Mouse (Mus musculus) cerebellum, adult 8-10 months (tissue): ENCODE measurements around the gene Sostdc1.

Source experiments
- DNase-seq: peaks from one replicate; pipeline ENCODE4 v3.0.0; 2022

The Sostdc1 gene

GRCm38 (mm10) chr12:36313916-36314315 is at the start of gene Sostdc1:
Gene Sostdc1, plus strand, starts transcription at chr12:36314139.
- DNase-seq: no peak

DNA sequence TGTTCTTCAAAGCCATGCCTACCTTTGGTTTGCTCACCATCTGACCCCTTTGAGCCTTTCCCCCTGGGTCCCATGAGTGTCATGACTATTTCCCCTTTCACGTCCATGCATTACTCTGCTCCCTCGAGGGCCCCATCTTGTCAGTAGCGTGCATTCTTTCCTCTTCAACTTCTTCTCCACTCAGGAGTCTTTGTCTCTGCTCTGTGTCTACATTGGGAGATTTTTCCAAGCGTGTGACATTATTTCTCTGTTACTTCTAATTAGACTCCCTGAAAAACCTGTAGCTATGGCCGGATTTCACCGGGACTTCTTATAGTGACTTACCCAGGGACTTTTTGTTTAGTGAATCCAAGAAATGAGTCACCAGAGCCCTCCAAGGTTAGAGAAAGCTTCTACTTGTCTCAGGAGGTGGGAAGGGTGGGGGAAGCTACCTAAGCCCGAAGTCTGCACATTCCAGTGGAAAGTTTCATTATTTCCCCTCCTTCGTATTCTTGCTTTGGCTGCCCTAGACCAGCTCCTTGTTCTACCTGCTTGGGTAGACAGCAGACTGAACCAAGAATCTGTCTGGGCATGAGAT is 46.2 kb upstream of the Sostdc1 start:
- DNase-seq: no peak

DNA sequence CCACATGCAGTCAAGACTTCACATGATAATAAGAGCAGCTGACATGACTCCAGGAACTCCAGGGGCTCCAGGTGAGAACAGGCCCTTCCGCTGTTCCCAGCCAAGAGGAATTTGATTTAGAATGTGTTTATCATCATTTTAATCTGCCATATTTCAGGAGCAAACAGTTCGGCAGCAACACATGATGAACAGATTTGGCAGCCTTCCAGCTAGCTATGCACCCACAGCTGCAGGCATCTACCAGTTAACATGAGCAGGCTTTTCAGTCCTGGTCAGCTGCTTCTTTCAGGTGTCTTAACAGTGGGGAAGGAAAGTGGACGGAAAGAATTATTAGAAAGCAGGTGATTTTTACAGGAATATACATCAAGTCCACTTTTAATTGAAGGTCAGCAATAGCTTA is 39.1 kb upstream of the Sostdc1 start:
- DNase-seq: no peak

- no peak for DNase-seq
Observed at GRCm38 (mm10) chr12:36289634-36290033, 24.3 kb upstream of the Sostdc1 start.

DNA sequence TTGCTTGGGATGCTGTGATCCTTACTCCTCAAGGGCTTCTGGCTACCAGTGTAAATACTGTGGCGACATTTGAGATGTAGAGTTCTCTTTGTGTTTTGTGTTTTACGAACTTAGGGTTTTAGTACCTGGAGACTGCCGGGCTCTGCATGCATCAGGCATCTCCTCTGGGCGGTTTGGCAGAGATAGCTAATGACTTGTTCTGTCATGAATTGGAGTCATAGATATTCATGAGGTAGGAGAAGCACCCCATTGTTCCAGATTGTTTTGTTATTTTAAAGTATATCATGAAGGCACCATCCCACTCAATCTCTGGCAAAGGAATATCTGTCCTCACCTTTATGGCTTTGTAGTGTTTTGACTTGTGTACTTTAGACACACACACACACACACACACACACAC is 23.5 kb upstream of the Sostdc1 start:
- DNase-seq: no peak

DNA sequence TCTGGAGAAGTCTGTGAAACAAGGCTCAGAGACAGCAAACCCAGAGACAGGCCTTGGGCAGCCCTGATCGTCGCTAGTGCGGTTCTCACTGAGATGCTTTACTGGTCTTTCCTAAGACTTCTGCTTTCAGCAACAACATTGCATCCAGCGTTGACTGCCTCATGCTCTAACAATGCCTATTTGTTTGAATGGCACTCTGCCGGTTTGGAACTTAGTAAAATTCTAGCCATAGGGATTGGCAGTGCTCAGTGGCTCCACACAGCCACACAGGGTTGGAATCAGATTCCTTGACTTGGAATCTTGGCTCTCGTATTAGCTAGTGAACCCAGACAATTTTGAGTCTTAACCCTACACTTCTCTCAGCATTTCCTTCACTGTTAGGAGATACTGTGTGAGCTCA is 22.6 kb upstream of the Sostdc1 start:
- no peak for DNase-seq

DNA sequence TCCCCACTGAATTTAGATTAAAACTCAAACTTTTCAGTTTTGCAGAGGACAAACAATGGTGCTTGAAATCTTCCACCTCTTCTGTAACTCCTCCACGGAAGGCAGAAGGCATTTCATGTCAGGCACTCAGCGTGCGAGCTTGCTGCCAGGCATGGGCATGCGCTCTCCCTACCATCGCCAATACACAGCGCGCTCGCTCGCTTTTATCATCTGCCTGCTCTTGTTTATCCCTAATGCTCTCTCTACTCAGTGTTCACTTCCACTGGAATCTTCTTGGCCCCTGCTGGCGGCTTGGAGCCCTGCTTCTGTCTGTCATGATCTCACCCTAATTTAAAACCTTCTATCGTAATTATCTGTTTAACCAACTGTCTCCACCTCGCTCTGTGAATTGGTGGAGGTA is 11.6 kb upstream of the Sostdc1 start:
- DNase-seq: no peak

GRCm38 (mm10) chr12:36302905-36303642 is 10.9 kb upstream of the Sostdc1 start:
- DNase-seq: no peak

- no peak for DNase-seq
Observed at GRCm38 (mm10) chr12:36308737-36309420, 5.1 kb upstream of the Sostdc1 start.

DNA sequence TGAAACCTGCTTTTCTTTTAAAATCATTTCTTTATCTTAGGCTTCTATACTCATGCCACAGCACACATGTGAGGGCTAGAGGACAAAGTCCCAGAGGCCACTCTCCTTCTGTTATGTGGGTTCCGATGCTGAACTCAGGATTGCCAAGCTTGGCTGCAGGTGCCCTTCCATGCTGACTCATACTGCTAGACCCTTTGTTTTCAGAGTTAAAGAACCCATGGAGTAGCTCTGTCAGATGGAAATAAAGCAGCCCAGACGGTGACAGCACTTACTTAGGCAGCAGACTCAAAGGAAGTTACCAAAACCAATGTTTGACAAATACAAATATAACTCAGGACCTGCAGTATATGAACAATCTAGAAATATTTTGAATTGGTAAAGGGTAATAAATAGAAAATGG is 924 bp upstream of the Sostdc1 start:
- DNase-seq: no peak

DNA sequence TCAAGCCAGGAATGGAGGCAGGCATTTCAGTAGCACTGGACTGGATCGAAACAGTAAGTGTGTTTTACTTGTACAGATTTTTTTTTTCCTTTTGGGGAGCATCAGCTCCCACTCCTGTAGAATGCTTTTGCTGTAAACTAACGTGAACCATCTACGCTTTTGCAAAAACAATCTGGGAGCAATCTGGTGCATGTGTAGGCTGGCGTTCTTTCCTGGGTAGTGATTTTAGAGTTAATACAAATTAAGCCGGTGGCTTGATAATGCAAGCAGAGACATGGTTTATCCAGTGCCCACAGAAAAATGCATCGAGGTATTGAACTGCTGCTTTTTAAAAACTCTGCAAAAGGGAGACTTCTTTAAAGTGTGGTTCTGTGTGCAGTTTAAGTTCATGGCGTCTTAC is 507 bp downstream of the Sostdc1 start:
- no peak for DNase-seq

DNA sequence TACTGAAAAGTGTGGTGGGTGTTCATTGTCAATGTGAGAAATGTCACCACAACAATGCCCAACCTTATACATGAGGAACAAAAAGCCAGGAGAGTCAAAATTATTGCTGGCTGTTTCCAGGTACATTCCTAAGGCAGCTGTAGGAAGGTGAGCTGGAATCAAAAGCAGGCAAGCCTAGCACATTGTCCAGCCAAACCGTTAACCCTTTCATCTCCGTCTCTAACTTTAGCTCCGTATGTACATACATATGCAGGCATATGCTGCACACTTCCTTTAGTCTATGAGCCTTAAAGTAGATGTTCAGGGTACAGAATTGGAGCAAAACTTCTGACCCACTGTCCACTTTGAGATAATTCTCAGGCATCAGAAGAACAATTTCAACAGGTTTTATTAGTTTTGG is 1.6 kb downstream of the Sostdc1 start:
- no peak for DNase-seq

GRCm38 (mm10) chr12:36316056-36316455 is 2.1 kb downstream of the Sostdc1 start:
- DNase-seq: no peak

GRCm38 (mm10) chr12:36317036-36317819 is 3.3 kb downstream of the Sostdc1 start:
- no peak for DNase-seq

- no peak for DNase-seq
Observed at GRCm38 (mm10) chr12:36317820-36318135, 3.8 kb downstream of the Sostdc1 start.

DNA sequence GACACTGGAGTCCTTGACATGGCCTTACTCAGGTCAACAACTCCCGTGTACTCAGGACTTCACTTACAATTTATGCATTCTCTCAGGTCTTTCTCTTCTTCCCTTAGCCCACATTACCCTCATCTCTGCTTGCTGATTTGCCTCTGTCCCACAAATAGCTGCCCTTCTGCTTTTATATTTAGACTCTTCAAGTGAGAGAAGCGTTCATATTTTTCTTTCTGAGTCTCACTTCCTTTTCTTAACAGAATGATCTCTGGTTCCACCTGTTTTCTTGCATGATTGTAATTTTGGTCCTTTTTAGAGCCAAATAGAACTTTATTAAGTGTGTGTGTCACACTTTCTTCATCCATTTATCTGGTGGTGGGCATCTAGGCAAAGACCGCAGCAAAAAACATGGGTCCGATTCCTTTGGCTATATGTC is 12.2 kb downstream of the Sostdc1 start:
- no peak for DNase-seq

GRCm38 (mm10) chr12:36332676-36333075 is 18.7 kb downstream of the Sostdc1 start:
- DNase-seq: no peak

DNA sequence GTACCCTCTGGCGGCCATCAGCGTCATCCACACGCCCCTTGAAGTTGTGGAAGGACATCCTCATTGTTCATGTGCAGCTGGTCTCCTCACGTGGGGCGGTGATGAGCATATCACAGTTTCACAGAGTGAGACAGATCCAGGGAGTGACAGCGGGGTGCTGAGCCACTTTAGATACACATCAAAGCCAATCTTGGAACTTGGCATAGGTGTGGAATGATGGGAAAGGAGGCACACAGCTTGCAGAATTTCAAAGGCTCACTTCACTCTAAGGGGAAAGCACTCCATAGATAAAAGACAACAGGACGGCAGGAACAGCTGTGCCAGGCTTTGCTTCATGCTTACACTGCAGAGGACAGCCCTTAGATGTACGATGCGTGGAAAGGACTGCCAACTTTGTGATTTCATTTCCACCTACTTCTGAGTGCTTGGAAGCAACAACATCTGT is 19.9 kb downstream of the Sostdc1 start:
- no peak for DNase-seq

GRCm38 (mm10) chr12:36344131-36344530 is 30.2 kb downstream of the Sostdc1 start:
- DNase-seq: no peak

DNA sequence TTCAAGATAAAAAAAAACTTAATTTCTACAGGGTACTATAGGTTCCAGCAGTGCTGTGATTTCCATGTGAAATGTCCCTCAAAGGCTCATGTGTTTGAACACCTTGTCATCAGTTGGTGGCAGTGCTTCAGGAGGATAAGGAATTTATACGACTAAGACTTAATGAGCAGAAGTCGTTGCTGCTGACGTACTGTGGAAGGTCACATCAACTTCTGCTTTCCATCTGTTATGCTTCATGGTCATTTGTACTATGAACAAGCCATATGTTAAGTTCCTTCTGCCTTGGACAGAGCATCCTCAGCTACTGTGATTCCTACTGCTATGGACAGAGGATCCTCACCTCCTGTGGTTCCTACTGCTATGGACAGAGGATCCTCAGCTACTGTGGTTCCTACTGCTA is 46.1 kb downstream of the Sostdc1 start:
- no peak for DNase-seq

GRCm38 (mm10) chr12:36360693-36361092 is 46.8 kb downstream of the Sostdc1 start:
- no peak for DNase-seq

- DNase-seq: no peak
Observed at GRCm38 (mm10) chr12:36364013-36364412, 50.1 kb downstream of the Sostdc1 start.
